Mouse (Mus musculus): ENCODE data around the gene Rpl7l1.

Rpl7l1 gene

GRCm38 (mm10) chr17:46736160-46736559 is 46.3 kb downstream of the Rpl7l1 start:
- peak; percentile 44; the same call in 1 of the 2 replicates for ATAC-seq (ENCODE audit: low TSS enrichment)

GRCm38 (mm10) chr17:46735287-46735686 is 47.2 kb downstream of the Rpl7l1 start:
- no peak for ATAC-seq (ENCODE audit: low TSS enrichment)

GRCm38 (mm10) chr17:46734055-46734454 is 48.4 kb downstream of the Rpl7l1 start:
- ATAC-seq (ENCODE audit: low TSS enrichment): no peak

- no peak for ATAC-seq (ENCODE audit: low TSS enrichment)
These were observed 53.6 kb downstream of the Rpl7l1 start, which contains the start of gene Gnmt for GRCm38 (mm10) chr17:46728904-46729318. Gene Gnmt (minus strand): TSS chr17:46729168.

- ATAC-seq (ENCODE audit: low TSS enrichment): no peak
These were observed 54.0 kb downstream of the Rpl7l1 start for GRCm38 (mm10) chr17:46728496-46728895.

GRCm38 (mm10) chr17:46728021-46728420 is 54.5 kb downstream of the Rpl7l1 start:
- ATAC-seq (ENCODE audit: low TSS enrichment): no peak

- ATAC-seq (ENCODE audit: low TSS enrichment): no peak
These were observed 55.2 kb downstream of the Rpl7l1 start for GRCm38 (mm10) chr17:46727271-46727670.

GRCm38 (mm10) chr17:46725731-46726645 is 56.5 kb downstream of the Rpl7l1 start:
- ATAC-seq (ENCODE audit: low TSS enrichment): no peak

GRCm38 (mm10) chr17:46725273-46725672 is 57.2 kb downstream of the Rpl7l1 start:
- ATAC-seq (ENCODE audit: low TSS enrichment): no peak

GRCm38 (mm10) chr17:46724477-46725084 is 57.9 kb downstream of the Rpl7l1 start:
- no peak for ATAC-seq (ENCODE audit: low TSS enrichment)
